Mouse (Mus musculus) heart, postnatal 0 days (tissue): ENCODE results near the gene Ap4b1. TPM values are rescaled to one million over a fixed set of nuclear protein-coding genes. Genes with fewer than 3 reads are reported as not detected.
"Not testable (repeated sequence)": the region's sequence is repeated elsewhere in the genome, so short reads cannot be mapped to it uniquely, and the experiment has no call there.

Source experiments
- ATAC-seq: fragments of 200-750 bp; cut with Nextera tagmentation; 2 replicates; pipeline ENCODE4 v1.8.0; 2017; ENCODE audit warnings: low read depth, moderate number of reproducible peaks, moderate library complexity; ENCODE audit not compliant: insufficient read depth
- DNase-seq: peaks from one replicate; pipeline ENCODE4 v3.0.0-alpha.2; 2016; ENCODE audit warnings: low spot score
- H3K27ac ChIP-seq: fragments of 300-500 bp; sonication (generic); 2 replicates; pipeline ENCODE4 v1.5.1; 2014; ENCODE audit warnings: low read depth, mild to moderate bottlenecking
- H3K27me3 ChIP-seq: fragments of 300-500 bp; sonication (generic); 2 replicates; pipeline ENCODE4 v1.6.1; 2014; ENCODE audit warnings: low read length, mixed read lengths; ENCODE audit not compliant: control insufficient read depth, insufficient read depth
- H3K36me3 ChIP-seq: fragments of 300-500 bp; sonication (generic); replicated peaks from 2 replicates; pipeline ENCODE4 v1.6.1; 2014; ENCODE audit warnings: low read length, mixed read lengths; ENCODE audit not compliant: control insufficient read depth, insufficient read depth
- H3K4me1 ChIP-seq: fragments of 300-500 bp; sonication (generic); 2 replicates; pipeline ENCODE4 v1.6.1; 2014; ENCODE audit warnings: antibody characterized with exemption; ENCODE audit not compliant: control insufficient read depth, insufficient read depth
- H3K4me2 ChIP-seq: fragments of 300-500 bp; sonication (generic); 2 replicates; pipeline ENCODE4 v1.6.1; 2014; ENCODE audit warnings: low read depth, mild to moderate bottlenecking, low read length, moderate library complexity
- H3K4me3 ChIP-seq: fragments of 300-500 bp; sonication (generic); 2 replicates; pipeline ENCODE4 v1.5.1; 2014; ENCODE audit warnings: low read depth, low read length
- H3K9ac ChIP-seq: fragments of 300-500 bp; sonication (generic); replicated peaks from 2 replicates; pipeline ENCODE4 v1.6.1; 2014; ENCODE audit warnings: low read depth, low read length, mixed read lengths
- H3K9me3 ChIP-seq: fragments of 300-500 bp; sonication (generic); replicated peaks from 2 replicates; pipeline ENCODE4 v1.6.1; 2016; ENCODE audit warnings: low read length; ENCODE audit not compliant: control insufficient read depth
- CTCF ChIP-seq: IDR thresholded peaks from 2 replicates; pipeline ENCODE4 v1.5.1; 2016; ENCODE audit warnings: antibody characterized with exemption, control low read depth, low read depth
- EP300 ChIP-seq: IDR thresholded peaks from 2 replicates; pipeline ENCODE4 v1.6.1; 2016; ENCODE audit warnings: antibody characterized with exemption, low read depth
- WGBS: fragments of 180-500 bp; shearing (Covaris S2); extraction: QIAGEN DNeasy Blood & Tissue Kit; methylation state at CpG from one replicate; pipeline ENCODE4 v1.1.7; 2014; 5-methylcytosine and 5-hydroxymethylcytosine counted together
- polyA plus RNA-seq: library from polyadenylated mRNA; unstranded; fragments of >200 nt; fragmentation: Nextera tagmentation; extraction: Ambion mirVana; gene quantifications from 2 replicates; pipeline ENCODE4 v1.2.1, GENCODE M21; 2015
- total RNA-seq: library from RNA; depleted of rRNA; stranded (reverse); fragments of >200 nt; gene quantifications from 2 replicates; pipeline ENCODE4 v1.2.3, GENCODE M21; 2014; ENCODE audit warnings: low replicate concordance

Gene Ap4b1
- total and polyA plus RNA-seq, 2 experiments from 2014 or later, result 14.5 to 38.1 TPM

DNA sequence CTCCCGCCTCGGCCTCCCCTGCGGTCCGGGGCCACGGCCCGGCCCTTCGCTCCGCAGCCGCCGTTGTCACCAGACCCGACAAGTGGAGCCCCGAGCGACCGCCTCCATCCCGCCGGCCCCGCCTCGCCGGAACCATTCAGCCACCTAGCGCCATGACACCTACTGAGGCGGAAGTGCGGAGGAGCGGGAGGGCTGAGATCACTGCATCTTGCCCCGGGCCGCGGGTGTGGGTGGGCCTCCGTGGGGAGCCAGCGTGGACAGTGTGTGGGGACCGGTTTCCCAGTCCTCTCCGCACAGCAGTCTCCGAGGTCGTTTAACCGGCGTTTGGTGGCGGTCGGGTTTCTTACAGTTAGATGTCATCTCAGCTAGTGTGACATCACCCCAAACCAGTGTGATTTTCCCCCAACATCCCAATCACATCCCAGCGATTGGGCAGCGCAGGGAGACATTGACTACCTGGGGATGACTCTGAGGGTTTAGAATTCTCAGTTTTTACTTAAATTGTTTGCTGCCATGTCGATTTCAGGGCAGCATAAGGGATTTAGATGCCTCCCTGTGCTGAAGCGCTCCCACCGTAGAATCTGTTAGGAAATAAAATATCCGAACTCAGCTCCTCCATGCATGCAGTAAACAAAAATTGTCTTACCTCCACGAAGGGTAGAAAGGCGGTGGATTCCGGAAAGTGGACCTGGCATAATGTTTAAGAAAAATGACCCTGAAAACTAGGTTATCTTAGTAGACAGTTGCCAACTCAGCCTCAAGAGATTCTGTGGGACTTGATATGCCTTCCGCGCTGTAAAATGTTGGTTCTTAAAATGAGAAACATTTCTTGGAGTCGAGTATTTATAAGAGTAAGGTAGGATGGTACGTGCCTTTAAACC, 17.9 kb upstream of the Ap4b1 start, which contains the start of gene Hipk1:
Hipk1 (minus strand) TSS at position 334 of the 881 bp plus-strand sequence.
- 10% methylated on average over 41 of the region's 49 CpGs for WGBS
- 0 out of 2 replicates have a peak, but pooled peaks have one; percentile 21 for TF ChIP-seq EP300
- 0 out of 2 replicates have a peak, but pooled peaks have one; percentile 4 for TF ChIP-seq CTCF
- H3K27ac ChIP-seq, result peak within 1 kb of the TSS; percentile 95
- peaks cover 24% of the 10 kb centered on the region for H3K4me1 ChIP-seq
- peak within 1 kb of the TSS; percentile 83 for H3K4me2 ChIP-seq
- peak within 1 kb of the TSS; percentile 97 for H3K4me3 ChIP-seq
- no peaks in the 10 kb centered on the region for H3K9me3 ChIP-seq
- DNase-seq (peak; percentile 90), ATAC-seq (peak; percentile 94)
- H3K36me3 ChIP-seq, result no peaks in the 10 kb centered on the region
- H3K27me3 ChIP-seq, result no peaks in the 10 kb centered on the region
- H3K9ac ChIP-seq, result peak within 1 kb of the TSS; percentile 97

- not testable (repeated sequence) for ATAC-seq, H3K36me3 ChIP-seq, H3K9me3 ChIP-seq, H3K9ac ChIP-seq, H3K27me3 ChIP-seq, DNase-seq
- 0 out of 2 replicates have a peak overlapping the region, but pooled peaks have one; percentile 97 for H3K4me3 ChIP-seq
- H3K4me1 ChIP-seq, result peaks cover 23% of the 10 kb centered on the region
- 71% methylated on average over 5 of the region's 5 CpGs for WGBS
- peak overlapping the region; percentile 83 for H3K4me2 ChIP-seq
- H3K27ac ChIP-seq, result peak overlapping the region; percentile 95
These were observed 17.3 kb upstream of the Ap4b1 start for GRCm38 (mm10) chr3:103792111-103792406.

- H3K9ac ChIP-seq, result no peak overlapping the region
- H3K36me3 ChIP-seq, result no peaks in the 10 kb centered on the region
- H3K4me1 ChIP-seq, result peaks cover 20% of the 10 kb centered on the region; the same call in 1 of the 2 replicates
- TF ChIP-seq CTCF (no peak), EP300 (peak; percentile 65; the same call in 1 of the 2 replicates)
- H3K27me3 ChIP-seq, result no peaks in the 10 kb centered on the region
- WGBS, result 64% methylated on average over 1 of the region's 1 CpGs
- no peak overlapping the region for H3K4me3 ChIP-seq
- ATAC-seq (no peak), DNase-seq (peak; percentile 36)
- H3K4me2 ChIP-seq, result no peak overlapping the region
- H3K27ac ChIP-seq, result peak overlapping the region; percentile 95
- H3K9me3 ChIP-seq, result no peaks in the 10 kb centered on the region
These were observed 16.8 kb upstream of the Ap4b1 start for GRCm38 (mm10) chr3:103792566-103792965.

GRCm38 (mm10) chr3:103796389-103796788, 12.9 kb upstream of the Ap4b1 start:
- TF ChIP-seq CTCF, result no peak
- TF ChIP-seq EP300, result no peak
- no peak overlapping the region for H3K27ac ChIP-seq
- H3K9ac ChIP-seq, result no peak overlapping the region
- peaks cover 7% of the 10 kb centered on the region for H3K4me1 ChIP-seq
- H3K9me3 ChIP-seq, result no peaks in the 10 kb centered on the region
- no peak overlapping the region for H3K4me2 ChIP-seq
- H3K4me3 ChIP-seq, result no peak overlapping the region
- ATAC-seq (no peak), DNase-seq (no peak)
- 59% methylated on average over 2 of the region's 2 CpGs for WGBS
- H3K27me3 ChIP-seq, result no peaks in the 10 kb centered on the region
- no peaks in the 10 kb centered on the region for H3K36me3 ChIP-seq

DNA sequence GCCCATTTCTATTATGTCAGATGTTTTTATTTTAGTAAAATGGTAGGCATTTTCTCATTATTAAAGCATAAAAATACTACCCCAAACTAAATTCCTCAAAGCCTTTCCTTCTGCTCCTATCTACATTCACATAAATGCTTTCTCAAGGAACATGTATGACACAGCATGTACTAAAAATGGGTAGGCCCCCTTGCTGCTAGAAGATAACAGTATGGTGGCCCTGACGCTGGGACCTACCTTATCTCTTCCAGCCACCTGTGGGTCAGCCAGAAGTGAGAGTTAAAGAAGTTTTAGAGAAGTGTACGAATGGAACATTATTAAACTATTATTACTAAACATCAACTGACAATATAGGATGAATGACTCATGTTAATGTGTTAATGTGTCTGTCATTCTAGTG, 9.8 kb upstream of the Ap4b1 start:
- WGBS, result 39% methylated on average over 2 of the region's 2 CpGs
- Histone ChIP-seq H3K36me3 (peaks cover 15% of the 10 kb centered on the region), H3K4me3 (no peak overlapping the region), H3K9me3 (no peaks in the 10 kb centered on the region), H3K4me2 (no peak overlapping the region), H3K9ac (no peak overlapping the region), H3K27ac (no peak overlapping the region), H3K27me3 (no peaks in the 10 kb centered on the region), H3K4me1 (peaks cover 9% of the 10 kb centered on the region; the same call in 1 of the 2 replicates)
- TF ChIP-seq EP300 (no peak), CTCF (no peak)
- ATAC-seq (no peak), DNase-seq (no peak)
